Mouse (Mus musculus): ENCODE results near the gene Olfr441.
"Not testable (repeated sequence)": the region's sequence is repeated elsewhere in the genome, so short reads cannot be mapped to it uniquely, and the experiment has no call there.

Olfr441 gene

DNA sequence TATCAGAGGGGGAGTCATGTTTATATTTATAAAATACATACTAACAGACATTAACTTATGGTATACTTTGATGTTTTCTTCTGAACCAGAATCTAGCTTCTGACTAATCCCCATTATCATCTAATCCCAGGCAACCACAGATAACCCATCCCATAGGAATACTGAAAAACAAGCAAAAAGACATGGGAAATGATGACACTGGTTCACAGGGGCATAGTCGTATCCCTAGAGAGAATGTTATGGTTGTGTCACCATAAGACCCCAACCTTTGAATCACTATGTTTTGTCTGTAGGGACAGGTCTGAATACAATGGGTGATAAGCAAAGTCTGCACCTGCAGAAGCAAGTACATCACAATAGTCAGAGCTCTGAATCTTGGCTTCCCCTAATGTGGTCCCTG is at the start of gene Olfr441:
TSS of gene Olfr441 (plus strand) at position 301 of the 400 bp plus-strand sequence.
- not testable (repeated sequence) for DNase-seq

DNA sequence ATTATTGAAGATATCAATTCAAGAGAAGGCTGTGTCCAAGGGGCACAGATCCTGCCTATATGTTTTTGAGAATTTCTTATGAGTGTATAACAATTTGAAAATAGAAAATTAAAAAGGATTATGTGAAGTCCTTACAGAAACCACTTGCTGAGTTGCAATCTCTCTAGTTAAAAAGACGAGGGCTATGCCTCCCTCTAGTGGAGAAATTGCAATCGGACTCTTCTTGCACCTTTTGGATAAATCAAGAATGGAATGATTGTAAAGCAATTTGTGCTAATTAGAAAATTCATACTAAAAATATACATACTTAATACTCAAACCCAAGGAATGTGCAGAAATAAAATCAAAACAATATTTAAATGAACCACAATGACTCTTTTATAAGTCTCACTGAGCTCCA is 27.4 kb upstream of the Olfr441 start:
- no peak for DNase-seq

DNA sequence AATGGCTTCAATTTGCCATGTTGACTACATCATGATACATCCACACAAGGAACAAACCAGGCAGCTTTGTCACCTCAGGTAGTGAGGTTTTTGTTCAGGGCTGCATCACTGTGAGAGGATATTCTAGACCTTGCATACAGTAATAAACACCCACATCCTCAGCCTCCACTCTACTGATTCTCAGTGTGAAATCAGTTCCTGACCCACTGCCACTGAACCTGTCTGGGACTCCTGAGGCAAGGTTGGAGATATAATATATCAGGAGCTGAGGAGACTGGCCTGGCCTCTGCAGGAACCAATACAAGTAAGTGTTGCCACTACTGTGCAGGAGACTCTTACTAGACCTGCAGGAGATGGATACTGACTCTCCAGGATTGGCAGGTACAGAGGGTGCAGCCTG is 24.8 kb upstream of the Olfr441 start:
- not testable (repeated sequence) for DNase-seq

DNA sequence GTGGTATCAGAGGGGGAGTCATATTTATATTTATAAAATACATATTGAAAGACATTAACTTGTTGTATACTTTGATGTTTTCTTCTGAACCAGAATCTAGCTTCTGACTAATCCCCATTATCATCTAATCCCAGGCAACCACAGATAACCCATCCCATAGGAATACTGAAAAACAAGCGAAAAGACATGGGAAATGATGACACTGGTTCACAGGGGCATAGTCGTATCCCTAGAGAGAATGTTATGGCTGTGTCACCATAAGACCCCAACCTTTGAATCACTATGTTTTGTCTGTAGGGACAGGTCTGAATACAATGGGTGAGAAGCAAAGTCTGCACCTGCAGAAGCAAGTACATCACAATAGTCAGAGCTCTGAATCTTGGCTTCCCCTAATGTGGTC is 40.1 kb downstream of the Olfr441 start, which contains the start of gene Olfr237-ps1:
TSS of gene Olfr237-ps1 (plus strand) at position 301 of the 400 bp plus-strand sequence.
- not testable (repeated sequence) for DNase-seq

DNA sequence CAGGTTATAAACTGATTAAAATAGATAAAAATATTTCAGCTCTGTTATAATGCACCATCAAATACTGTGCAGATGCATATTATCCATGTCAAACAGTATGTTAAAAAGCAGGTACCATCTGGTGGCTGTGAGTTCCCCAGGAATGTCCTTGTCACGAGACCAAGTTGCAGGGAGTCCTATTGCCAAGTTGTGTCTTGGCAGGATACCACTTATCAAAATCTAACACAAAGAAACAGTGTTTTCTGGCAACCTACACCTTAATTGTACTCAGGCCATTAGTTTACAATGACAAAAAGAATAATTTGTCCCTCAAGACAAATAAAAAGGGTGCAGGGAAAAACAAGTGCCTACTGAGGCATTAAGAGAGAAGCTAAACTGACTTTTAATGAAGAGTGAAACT is 53.3 kb downstream of the Olfr441 start:
- DNase-seq: no peak

DNA sequence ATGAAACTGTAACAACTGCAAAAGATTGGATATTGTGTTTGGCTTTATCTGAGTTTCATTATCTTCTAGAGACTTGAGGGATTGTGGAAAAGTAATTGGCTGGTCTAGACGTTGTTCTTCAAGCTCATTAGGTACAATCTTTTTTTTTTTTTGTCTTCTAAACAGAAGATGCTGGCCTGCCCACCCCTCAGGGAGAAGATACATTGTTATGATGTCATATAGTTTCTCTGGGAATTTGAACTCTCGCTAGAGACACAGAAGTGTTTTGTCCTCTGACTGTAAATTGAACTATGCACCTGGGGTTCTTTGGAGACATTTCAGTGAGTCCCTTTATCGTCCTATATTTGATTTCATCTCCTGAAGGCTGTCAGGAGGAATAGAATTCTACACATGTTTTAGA is 56.8 kb downstream of the Olfr441 start, which contains the start of gene Olfr437:
TSS of gene Olfr437 (plus strand) at position 301 of the 400 bp plus-strand sequence.
- no peak for DNase-seq

DNA sequence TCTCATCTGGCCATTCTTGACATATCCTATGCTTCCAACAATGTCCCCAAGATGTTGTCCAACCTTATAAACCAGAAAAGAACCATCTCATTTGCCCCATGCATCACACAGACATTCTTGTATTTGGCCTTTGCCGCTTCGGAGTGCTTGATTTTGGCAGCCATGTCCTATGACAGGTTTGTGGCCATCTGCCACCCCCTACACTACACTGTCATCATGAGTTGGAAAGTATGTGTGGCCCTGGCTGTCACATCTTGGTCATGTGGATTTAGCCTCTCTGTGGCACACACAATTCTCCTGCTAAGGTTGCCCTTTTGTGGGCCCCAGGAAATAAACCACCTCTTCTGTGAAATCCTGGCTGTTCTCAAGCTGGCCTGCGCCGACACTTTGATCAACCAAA is 61.1 kb downstream of the Olfr441 start:
- no peak for DNase-seq

Data from kidney, adult 8-10 months (tissue).